Mouse (Mus musculus) heart, postnatal 25 days (tissue): Measurements from ENCODE around the gene Hpdl. TPM values are rescaled to one million over a fixed set of nuclear protein-coding genes. Genes with fewer than 3 reads are reported as not detected.
"Not testable (repeated sequence)": the region's sequence is repeated elsewhere in the genome, so short reads cannot be mapped to it uniquely, and the experiment has no call there.

Experiments used
- DNase-seq: peaks from one replicate; pipeline ENCODE4 v3.0.0; 2022; ENCODE audit warnings: low spot score
- intact Hi-C: fragments of 180-260 bp; cut with DNase I; formaldehyde crosslinking; loops from one replicate; pipeline ENCODE4 v1.15.1; 2025
- total RNA-seq, 2 experiments: library from RNA; stranded (reverse); gene quantifications; 2 replicates each; pipeline ENCODE4 v1.2.3; 2021

The Hpdl gene
- total RNA-seq: 1 to 10 TPM; 4.2 to 4.8 TPM

DNA sequence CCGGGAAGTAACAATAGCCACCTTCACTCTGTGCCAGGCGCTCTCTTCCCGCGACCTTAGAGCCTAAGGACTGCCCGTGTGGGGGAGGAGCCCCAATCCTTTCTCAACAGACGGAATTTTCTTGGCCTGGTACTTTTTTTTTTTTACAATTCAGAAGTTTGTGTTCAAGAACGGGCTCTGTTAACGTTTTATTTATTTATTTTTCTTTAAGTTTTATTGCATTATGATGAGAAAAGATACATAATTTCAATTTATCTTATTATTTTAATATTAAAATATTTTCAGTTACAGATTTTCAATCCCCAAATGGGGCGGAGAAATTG lies at the start of gene Hpdl:
Gene Hpdl (minus strand): TSS at position 14 of the 323 bp plus-strand sequence.
- DNase-seq: no peak
- intact Hi-C loops: no loop called here

- no peak for DNase-seq
- intact Hi-C loops: no loop called here
These were observed 48.4 kb upstream of the Hpdl start for GRCm38 (mm10) chr4:116869898-116870297.

GRCm38 (mm10) chr4:116862023-116862422 lies 40.5 kb upstream of the Hpdl start:
- DNase-seq: no peak
- intact Hi-C loops: no loop called here

GRCm38 (mm10) chr4:116859711-116860110 lies 38.2 kb upstream of the Hpdl start:
- intact Hi-C loops: no loop called here

DNA sequence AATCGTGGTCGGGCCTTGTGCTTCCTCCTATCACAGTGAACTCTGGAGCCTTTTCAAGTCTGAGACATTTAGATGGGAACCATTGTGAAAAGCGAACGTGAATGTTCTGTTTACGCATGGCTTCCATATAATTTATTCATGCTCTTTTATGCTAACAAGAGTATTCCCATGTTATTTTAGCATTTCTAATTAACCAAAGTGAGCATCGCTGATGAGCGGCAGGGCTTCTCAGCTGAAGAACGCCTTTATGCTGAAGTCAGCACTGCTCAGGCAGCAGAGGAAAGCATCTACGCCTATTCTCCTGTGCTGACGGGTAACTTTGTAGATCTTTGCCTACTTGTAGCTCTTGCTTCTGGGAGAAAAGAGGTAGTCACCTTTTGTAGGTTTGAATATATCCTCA lies 35.7 kb upstream of the Hpdl start:
- DNase-seq: no peak
- intact Hi-C loops: no loop called here

More at GRCm38 (mm10) chr4:116859711-116860110, 38.2 kb upstream of the Hpdl start:
- no peak for DNase-seq

GRCm38 (mm10) chr4:116854286-116854685 lies 32.8 kb upstream of the Hpdl start:
- DNase-seq: no peak
- intact Hi-C loops: no loop called here

GRCm38 (mm10) chr4:116849901-116850300 lies 28.4 kb upstream of the Hpdl start:
- DNase-seq: no peak
- intact Hi-C loops: loop anchor here (5.0 kb wide), 1 partner anchor 107 kb away; no protein-coding TSS in a partner anchor

- intact Hi-C loops: no loop called here
These were observed 22.8 kb upstream of the Hpdl start for GRCm38 (mm10) chr4:116844324-116844723.

GRCm38 (mm10) chr4:116840841-116841240 lies 19.3 kb upstream of the Hpdl start:
- DNase-seq: no peak
- intact Hi-C loops: no loop called here

More at GRCm38 (mm10) chr4:116844324-116844723, 22.8 kb upstream of the Hpdl start:
- no peak for DNase-seq

- DNase-seq, intact Hi-C loops: not testable (repeated sequence)
These were observed 18.6 kb upstream of the Hpdl start for GRCm38 (mm10) chr4:116840096-116840495.

GRCm38 (mm10) chr4:116838999-116839398 lies 17.5 kb upstream of the Hpdl start:
- intact Hi-C loops: no loop called here
- DNase-seq: no peak

- intact Hi-C loops: no loop called here
- no peak for DNase-seq
These were observed 8.5 kb upstream of the Hpdl start for GRCm38 (mm10) chr4:116830070-116830368.

GRCm38 (mm10) chr4:116829364-116830069 lies 8.0 kb upstream of the Hpdl start:
- intact Hi-C loops: loop anchor here (2.0 to 5.0 kb wide), 2 partner anchors 161 to 308 kb away; no protein-coding TSS in a partner anchor
- DNase-seq: no peak

DNA sequence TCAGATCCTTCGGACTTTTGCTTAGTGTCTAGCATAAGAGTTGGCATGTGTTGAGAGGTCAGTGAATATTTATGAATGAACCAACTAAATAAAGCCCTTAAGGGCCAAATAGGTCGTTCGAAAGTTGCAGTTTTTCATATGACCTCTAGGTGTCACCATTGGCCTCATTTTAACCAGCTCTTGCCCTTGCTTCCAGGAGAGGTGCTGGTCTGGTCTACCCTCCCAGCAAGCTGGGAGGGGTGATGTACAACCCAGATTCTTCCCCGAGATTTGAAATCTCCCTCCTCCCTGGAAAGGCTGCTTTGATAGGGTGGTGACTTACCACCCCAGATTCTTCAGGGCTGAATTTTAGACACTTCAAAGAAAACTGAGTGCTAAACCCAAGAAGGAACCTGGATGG lies 6.3 kb upstream of the Hpdl start:
- intact Hi-C loops: loop anchor here (2.0 to 5.0 kb wide), 2 partner anchors 163 to 309 kb away; no protein-coding TSS in a partner anchor
- DNase-seq: no peak

DNA sequence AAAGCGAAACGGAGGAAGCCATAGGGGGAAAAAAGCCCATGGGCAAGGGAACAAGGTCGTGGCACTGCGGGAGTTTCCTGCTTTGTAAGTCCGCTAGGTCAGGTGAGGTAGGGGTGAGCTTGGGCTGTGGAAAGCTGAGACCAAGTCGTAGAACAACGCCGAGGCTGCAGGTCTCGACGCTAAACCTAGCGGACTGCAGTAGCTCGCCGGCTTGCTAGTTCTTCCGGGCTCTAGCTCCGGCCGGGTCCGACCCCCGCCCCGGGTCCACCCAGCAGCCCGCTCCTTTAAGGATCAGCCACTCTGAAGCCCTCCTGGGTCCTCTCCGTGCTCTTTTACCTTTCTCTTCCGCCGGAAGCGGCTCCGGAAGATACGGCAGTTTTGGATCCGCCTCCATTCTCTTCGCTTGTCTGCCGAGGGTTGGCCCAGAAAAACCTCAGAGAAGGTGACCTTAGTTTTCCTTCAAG lies 3.1 kb upstream of the Hpdl start:
- intact Hi-C loops: loop anchor here (5.0 kb wide), 1 partner anchor 313 kb away; no protein-coding TSS in a partner anchor

DNA sequence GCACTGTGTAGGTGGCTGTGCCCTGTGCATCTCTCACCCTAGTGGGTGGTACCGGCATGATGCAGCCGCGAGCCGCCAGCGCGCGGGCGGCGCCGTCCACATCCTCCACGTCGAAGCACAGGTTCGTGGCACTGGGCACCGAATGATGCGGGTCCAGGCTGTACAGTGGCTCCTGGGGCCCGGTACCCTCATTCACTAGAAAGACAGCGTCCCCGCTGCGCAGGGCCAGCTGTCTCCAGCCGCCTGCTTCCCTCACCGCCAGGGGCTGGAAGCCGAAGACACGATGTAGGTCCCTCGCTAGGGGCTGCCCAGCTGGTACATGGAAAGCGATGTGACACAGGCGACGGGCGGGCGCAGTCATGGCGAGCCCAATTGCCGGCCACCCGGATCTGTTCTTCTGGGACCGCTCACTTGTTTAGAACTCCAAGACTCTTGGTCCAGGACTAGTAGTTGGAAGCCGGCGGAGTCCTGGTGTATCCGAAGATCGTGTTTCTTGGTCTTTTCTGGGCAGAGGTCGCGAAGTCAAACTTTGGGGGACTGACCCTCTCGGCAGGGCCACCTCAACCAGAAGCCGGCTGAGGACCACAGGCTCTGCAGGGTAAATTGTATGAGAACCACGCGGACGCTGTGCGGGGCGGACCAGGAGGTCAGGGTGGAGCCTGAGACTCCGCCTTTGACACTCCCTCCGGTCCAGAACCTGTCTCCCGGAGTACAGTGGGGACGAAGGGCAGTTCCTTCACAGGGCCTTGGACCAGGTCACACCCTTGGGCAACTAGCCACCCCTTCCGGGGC lies 409 bp downstream of the Hpdl start:
- peak; percentile 61 for DNase-seq
- intact Hi-C loops: no loop called here

More for the DNA sequence above, 3.1 kb upstream of the Hpdl start:
- peak; percentile 31 for DNase-seq

DNA sequence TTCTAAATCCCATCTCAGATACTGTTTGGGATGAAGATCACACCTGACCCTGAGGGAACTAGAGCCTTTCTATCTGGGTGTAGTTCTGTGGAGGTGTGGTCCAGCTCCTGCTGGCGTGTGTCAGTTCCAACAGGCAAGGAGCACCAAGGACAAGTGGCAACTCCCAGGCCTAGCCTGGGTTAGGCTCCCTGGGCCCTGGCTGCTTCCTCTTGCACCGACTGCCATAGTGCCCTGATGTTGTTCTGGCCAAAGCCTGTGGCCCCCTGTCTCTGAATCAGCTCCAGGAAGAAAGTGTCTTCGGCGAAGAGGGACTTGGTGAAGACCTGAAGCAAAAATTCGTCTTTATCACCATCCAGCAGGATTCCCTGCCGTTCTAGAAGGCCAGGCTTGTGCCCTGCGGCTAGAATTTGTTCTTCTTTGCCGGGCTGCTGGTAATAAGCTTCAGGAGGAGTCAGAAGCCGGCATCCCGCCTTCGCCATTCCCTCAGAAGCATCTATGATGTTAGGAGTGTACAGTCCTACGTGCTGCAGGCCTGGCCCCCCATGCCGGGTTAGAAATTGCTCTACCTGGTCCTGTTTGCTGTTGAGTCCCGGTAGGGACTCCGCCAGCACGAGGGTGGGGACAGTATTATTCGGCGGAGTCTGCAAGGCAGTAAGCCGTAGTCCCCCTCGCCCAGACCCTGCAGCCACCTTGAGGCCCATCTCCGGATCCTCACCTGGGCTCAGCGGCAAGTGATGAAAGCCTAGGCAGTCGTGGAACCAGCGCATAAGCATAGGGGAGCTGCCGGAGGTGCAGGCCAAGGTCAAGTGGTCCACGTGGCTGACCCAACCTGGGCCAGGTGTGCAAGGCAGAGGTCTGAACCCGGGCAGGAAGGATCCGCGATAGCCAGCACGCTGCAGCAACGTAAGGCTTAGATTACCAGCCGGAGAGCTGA lies 1.3 kb downstream of the Hpdl start:
- intact Hi-C loops: no loop called here
- no peak for DNase-seq

GRCm38 (mm10) chr4:116817486-116817885 lies 4.0 kb downstream of the Hpdl start:
- intact Hi-C loops: no loop called here
- no peak for DNase-seq

- intact Hi-C loops: no loop called here
- DNase-seq: no peak
These were observed 6.2 kb downstream of the Hpdl start for GRCm38 (mm10) chr4:116815276-116815675.

DNA sequence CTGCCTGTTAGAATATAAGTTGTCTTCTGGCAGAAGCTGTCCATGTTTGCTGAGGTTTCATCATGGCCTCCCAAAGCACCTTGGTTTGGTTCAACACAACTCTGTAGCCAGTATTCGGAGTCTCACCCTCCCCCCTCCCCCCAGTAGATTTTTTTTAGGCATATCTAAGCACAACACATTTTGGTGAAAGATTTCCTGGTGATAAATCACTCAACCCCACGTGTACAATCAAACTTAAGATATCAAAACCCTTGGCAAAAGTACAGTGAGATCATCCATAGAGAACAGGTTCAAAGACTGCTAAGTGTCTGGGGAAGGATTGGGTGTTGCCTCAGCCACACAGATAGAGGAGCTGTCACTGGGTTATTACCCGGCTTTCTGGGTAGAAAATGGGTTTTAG lies 10.5 kb downstream of the Hpdl start:
- no peak for DNase-seq
- intact Hi-C loops: no loop called here
